Mouse (Mus musculus) large intestine, adult 2 months (tissue): ENCODE measurements around the gene Gse1. TPM values are rescaled to one million over a fixed set of nuclear protein-coding genes. Genes with fewer than 3 reads are reported as not detected.
"Not testable (repeated sequence)": the region's sequence is repeated elsewhere in the genome, so short reads cannot be mapped to it uniquely, and the experiment has no call there.

Experiments used
- DNase-seq: peaks from one replicate; pipeline ENCODE4 v3.0.0-alpha.2; 2012; ENCODE audit warnings: low read depth, low spot score
- WGBS: fragments of 180-500 bp; shearing (Covaris S2); methylation state at CpG from one replicate; pipeline ENCODE4 v1.1.7; 2018; 5-methylcytosine and 5-hydroxymethylcytosine counted together
- polyA plus RNA-seq: library from polyadenylated mRNA; depleted of rRNA; stranded (reverse); fragments of >200 nt; gene quantifications from 2 replicates; pipeline ENCODE4 v1.2.3, GENCODE M21; 2012

The Gse1 gene
- polyA plus RNA-seq, 1 experiment: 22.1 TPM

DNA sequence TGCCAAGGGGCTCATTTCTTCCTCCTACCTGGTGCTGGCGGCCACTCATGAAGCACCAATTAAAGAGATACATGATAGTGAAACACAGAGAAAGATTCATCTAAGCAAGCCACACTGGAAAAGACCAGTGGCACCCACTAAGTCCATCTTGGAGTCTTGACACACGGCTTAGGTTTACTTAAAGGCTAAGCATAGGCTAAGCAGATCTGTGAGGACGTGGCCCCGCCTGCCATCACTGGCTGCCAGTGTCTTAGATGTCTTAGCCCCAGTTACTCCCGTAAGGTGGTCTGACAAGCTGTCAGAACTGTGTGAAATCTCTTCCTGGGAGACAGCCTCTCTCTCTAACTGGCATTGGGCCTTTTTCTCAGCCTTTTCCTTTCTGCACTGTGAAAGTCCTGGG lies 86.7 kb downstream of the Gse1 start:
- WGBS: 92% methylated on average over 5 of the region's 5 CpGs
- DNase-seq: no peak

- no peak for DNase-seq
These were observed 87.4 kb downstream of the Gse1 start for GRCm38 (mm10) chr8:120315644-120316043.

DNA sequence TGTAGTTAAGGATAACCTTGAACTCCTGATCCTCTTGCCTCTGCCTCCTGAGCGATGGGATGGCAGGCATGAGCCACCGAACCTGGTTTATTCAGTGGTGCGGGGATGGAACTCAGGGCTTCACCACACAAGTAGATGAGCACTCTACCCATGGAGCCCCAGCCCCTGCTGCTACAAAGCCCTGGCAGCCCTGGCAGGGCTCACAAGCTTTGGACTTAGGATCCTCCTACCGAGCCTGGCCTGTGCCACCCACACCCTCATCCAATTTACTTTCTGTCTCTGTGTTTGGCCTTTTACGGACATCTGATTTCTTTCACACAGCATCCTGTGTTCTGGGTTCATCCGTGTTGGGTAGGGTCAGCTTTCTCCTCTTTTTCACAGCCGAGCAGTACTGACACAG lies 88.5 kb downstream of the Gse1 start:
- 81% methylated on average over 7 of the region's 7 CpGs for WGBS
- no peak for DNase-seq

More at GRCm38 (mm10) chr8:120315644-120316043, 87.4 kb downstream of the Gse1 start:
- WGBS: 91% methylated on average over 4 of the region's 4 CpGs

GRCm38 (mm10) chr8:120317118-120317824 lies 89.0 kb downstream of the Gse1 start:
- 79% methylated on average over 21 of the region's 21 CpGs for WGBS
- DNase-seq: no peak

- WGBS: 84% methylated on average over 12 of the region's 12 CpGs
These were observed 90.3 kb downstream of the Gse1 start for GRCm38 (mm10) chr8:120318476-120318991.

GRCm38 (mm10) chr8:120319449-120319848 lies 91.2 kb downstream of the Gse1 start:
- DNase-seq: no peak
- WGBS: 13% methylated on average over 7 of the region's 7 CpGs

More at GRCm38 (mm10) chr8:120318476-120318991, 90.3 kb downstream of the Gse1 start:
- no peak for DNase-seq

- WGBS: 72% methylated on average over 5 of the region's 5 CpGs
- no peak for DNase-seq
These were observed 91.9 kb downstream of the Gse1 start for GRCm38 (mm10) chr8:120320146-120320545.

DNA sequence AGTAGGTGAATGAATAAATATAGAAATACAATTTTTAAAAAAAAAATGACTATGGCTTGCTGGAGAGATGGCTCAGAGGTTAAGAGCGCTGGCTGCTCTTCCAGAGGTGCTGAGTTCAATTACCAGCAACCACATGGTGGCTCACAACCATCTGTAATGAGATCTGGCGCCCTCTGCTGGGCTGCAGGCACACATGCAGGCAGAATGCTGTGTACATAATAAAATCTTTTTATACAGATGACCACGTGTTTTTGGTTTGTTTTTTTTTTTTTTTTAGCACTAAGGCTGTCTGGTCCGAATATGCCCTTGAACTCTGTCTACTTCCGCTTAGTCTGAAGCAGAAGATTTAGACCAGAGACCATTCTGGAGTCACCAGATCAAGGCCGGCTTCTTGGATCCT lies 93.5 kb downstream of the Gse1 start:
- 55% methylated on average over 6 of the region's 6 CpGs for WGBS
- no peak for DNase-seq

DNA sequence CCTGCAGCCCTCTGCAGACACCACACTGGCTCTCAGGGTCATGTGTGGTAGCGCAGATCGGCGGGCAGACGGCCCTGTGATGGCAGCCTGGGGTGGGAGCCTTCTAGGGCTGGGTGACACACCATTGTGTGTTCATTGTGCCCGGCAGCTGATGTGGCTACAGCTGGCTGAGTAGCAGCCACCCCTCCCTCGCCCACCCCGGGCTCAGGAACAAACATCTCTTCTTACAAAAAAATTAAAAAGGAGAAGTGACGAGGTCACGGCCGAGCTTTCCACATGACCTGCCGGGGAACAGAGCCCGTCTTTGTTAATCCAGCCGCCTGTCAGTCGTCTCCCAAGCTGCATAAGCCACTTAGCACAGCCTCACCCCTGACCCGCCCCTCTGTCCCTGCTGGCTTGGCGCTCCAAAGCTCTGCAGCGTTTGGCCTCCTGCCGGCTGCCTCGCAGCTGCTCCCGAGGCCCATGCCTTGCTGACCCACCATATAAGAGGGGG lies 94.7 kb downstream of the Gse1 start:
- WGBS: 7% methylated on average over 20 of the region's 20 CpGs
- no peak for DNase-seq

DNA sequence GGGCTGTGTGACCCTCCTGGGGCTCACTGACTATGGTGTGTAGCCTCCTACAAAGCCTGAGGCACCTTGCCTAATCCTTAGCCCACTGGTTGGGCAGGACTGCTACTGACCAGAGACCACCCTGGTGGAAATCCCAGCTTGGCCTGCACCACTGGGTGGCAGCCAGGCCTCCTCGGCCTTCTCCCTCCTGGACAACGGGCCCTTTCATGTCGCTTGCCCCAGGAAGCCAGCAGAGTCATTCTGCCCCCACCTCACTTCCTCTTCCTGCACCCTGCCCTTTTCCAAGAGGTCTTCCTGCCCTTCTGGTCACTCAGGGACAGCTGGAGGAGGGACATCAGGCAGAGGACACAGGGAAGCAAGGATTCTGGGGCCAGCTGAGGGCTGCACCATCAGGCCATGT lies 96.3 kb downstream of the Gse1 start:
- WGBS: 42% methylated on average over 3 of the region's 3 CpGs
- DNase-seq: no peak

DNA sequence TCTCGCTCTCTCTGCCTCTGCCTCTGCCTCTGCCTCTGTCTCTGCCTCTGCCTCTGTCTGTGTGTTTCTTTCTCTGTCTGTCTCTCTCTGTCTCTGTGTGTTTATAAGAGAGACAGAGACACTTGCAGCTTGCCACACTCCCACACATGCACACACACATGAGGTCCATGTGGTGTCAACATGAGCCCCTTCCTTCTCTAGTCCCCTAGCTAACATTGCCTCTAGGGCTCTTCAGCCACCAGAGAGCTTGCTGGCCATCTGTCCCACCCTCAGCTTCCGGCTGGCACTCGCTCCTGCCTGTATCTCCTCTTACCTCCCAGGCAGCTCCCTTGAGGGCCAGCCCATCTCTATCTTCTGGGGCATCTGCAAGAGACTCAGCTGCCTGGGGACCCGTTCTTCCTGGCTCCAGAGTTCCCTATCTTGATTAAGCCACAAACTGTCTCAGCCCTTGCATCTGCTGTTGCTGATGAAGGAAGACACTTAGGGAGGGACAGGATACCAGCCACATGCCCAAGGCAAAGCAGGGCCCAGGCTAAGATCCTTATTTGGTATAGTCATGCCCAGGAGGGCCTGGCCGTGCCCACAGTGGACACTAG lies 97.0 kb downstream of the Gse1 start:
- DNase-seq: no peak
- 80% methylated on average over 5 of the region's 5 CpGs for WGBS

DNA sequence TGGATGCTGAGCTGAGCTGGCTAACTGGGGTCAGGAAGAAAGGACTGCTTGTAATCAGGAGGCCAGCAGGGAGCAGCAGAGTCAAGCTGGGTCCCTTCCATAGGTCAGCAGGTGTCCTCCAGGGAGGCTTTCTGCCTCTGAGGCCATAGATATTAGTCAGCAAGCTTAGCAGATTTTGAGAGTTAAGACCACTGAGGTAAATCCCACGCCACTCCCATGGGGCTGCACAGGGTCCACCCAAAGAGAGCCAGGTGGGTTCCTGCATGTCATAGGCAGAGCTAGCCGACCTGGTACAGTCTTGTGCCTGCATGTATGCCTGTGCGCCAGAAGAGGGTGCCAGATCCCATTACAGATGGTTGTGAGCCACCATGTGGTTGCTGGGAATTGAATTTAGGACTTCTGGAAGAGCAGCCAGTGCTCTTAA lies 98.9 kb downstream of the Gse1 start:
- WGBS: 76% methylated on average over 3 of the region's 3 CpGs
- no peak for DNase-seq

DNA sequence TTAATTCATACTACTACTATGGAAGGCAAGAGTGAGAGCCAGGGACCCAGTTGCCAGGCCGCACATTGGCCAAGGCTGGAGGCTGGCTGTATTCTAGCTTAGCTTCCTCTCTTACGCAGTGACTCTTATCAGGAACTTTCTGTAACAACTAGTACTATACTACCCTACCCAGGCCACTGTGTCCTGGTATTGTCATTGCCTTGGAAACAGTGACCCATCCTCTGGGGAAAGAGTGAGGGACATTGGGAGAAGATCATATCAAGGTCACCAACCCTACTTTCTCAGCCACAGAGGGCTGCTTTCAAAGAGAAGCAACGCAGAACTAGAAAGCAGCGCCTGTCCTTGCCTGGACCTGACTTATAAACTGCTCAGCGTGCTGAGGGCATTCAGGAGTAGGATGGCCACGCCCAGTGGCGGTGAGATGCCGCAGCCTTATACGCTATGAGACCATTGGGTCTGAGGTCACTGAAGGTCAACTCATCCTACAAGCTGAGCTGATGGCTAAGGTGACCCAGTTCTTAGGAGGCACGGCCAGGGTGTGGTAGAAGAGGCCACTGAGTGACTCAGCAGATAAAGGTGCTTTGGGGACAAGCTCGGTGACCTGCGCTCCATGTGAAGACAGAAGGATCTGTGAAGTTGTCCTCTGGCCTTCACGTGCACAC lies 100.2 kb downstream of the Gse1 start:
- WGBS: 75% methylated on average over 13 of the region's 13 CpGs

GRCm38 (mm10) chr8:120329030-120329748 lies 100.9 kb downstream of the Gse1 start:
- 74% methylated on average over 11 of the region's 11 CpGs for WGBS
- DNase-seq: no peak

More for the DNA sequence above, 100.2 kb downstream of the Gse1 start:
- no peak for DNase-seq

- no peak for DNase-seq
- 83% methylated on average over 7 of the region's 7 CpGs for WGBS
These were observed 102.8 kb downstream of the Gse1 start for GRCm38 (mm10) chr8:120331027-120331426.

DNA sequence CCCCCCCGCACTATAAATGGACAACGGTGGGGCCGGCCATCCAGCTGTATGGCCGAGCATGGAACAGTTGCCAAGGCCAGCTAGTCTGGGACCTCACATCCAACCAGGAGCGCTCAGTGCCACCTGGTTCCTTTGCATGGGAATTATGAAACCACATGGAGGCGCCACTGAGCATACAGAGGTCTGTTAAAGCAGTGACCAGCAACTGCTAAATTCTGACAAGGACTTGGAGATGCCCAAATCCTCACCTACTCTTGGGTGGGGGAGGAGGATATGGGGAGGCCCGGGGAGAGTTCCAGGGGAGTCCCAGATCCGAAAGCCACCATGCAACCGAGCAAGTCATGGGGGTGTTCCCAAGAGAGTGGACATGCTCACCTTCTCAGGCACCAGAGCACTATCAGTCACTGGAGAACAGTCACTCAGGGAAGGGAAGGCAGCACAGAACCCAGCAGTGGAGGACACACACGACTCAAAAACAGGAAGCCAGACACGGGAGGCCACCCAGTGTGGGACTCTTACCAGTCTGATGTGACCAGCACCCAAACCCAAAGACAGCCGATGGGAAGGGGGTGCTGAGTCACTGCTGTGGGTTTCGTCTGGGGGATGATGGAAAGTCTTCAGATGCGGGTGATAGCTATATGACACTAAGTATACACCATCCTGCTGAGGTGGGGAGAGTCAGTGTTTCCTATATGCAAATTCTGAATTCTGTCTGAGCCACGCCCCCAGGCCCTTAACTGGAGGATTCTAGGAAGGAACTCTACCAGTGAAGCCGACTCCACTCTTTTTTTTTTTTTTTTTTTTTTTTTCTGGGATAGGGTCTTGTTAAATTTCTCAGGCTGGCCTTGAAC lies 104.3 kb downstream of the Gse1 start:
- DNase-seq: no peak
- WGBS: 79% methylated on average over 16 of the region's 16 CpGs

GRCm38 (mm10) chr8:120333681-120334080 lies 105.4 kb downstream of the Gse1 start:
- no peak for DNase-seq
- WGBS: 97% methylated on average over 4 of the region's 4 CpGs

- 92% methylated on average over 3 of the region's 3 CpGs for WGBS
- not testable (repeated sequence) for DNase-seq
These were observed 106.0 kb downstream of the Gse1 start for GRCm38 (mm10) chr8:120334261-120334660.

- 30% methylated on average over 5 of the region's 5 CpGs for WGBS
- DNase-seq: no peak
These were observed 106.6 kb downstream of the Gse1 start for GRCm38 (mm10) chr8:120334878-120335261.
